Mouse (Mus musculus): ENCODE data around the gene Capn11.

DNA sequence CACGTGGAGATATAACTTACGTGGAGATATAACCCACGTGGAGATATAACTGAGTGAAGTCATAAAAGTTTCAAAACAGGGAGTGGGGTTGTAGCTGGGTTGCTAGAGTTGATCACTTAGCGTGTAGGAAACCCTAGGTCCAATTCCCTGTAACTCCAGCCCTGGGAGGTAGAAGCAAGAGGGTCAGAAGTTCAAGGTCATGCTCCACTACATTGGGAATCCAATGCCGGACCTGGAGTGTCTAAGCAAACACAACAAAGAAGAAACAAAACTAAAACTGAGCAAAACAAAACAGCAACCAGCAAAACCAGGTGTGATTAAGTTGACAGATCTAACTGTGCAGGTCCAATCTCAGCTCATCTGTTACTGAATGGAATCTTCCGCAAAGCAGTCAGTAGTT is 41.5 kb downstream of the Capn11 start:
- no peak for TF ChIP-seq CTCF (IDR thresholded peaks at IDR 0.05; ENCODE audit: control insufficient read depth, insufficient read depth, insufficient replicate concordance, low read depth, low read length)
- no peak for TF ChIP-seq POLR2A (IDR thresholded peaks at IDR 0.05; ENCODE audit: control insufficient read depth, low read depth, low read length)
